Mouse (Mus musculus) lung, embryonic 15.5 days (tissue): ENCODE measurements around the gene Clcn6. TPM values are rescaled to one million over a fixed set of nuclear protein-coding genes. Genes with fewer than 3 reads are reported as not detected.
"Not testable (repeated sequence)": the region's sequence is repeated elsewhere in the genome, so short reads cannot be mapped to it uniquely, and the experiment has no call there.

Experiments used
- ATAC-seq: fragments of 200-750 bp; cut with Nextera tagmentation; 2 replicates; pipeline ENCODE4 v1.8.0; 2017; ENCODE audit warnings: moderate number of reproducible peaks, borderline replicate concordance; ENCODE audit not compliant: low FRiP score, low TSS enrichment; ENCODE audit errors: extremely low read depth
- H3K27ac ChIP-seq: fragments of 300-500 bp; sonication (generic); 2 replicates; pipeline ENCODE4 v1.5.1; 2015; ENCODE audit warnings: moderate library complexity, mild to moderate bottlenecking, inconsistent platforms
- H3K27me3 ChIP-seq: fragments of 300-500 bp; sonication (generic); 2 replicates; pipeline ENCODE4 v1.6.1; 2015; ENCODE audit warnings: inconsistent platforms
- H3K36me3 ChIP-seq: fragments of 300-500 bp; sonication (generic); 2 replicates; pipeline ENCODE4 v1.6.1; 2015; ENCODE audit warnings: inconsistent platforms
- H3K4me1 ChIP-seq: fragments of 300-500 bp; sonication (generic); 2 replicates; pipeline ENCODE4 v1.6.1; 2015; ENCODE audit warnings: inconsistent platforms
- H3K4me2 ChIP-seq: fragments of 300-500 bp; sonication (generic); 2 replicates; pipeline ENCODE4 v1.6.1; 2015; ENCODE audit warnings: inconsistent platforms, mild to moderate bottlenecking, moderate library complexity
- H3K4me3 ChIP-seq: fragments of 300-500 bp; sonication (generic); 2 replicates; pipeline ENCODE4 v1.5.1; 2015; ENCODE audit warnings: mild to moderate bottlenecking, inconsistent platforms
- H3K9ac ChIP-seq: fragments of 300-500 bp; sonication (generic); 2 replicates; pipeline ENCODE4 v1.6.1; 2015; ENCODE audit warnings: inconsistent platforms
- H3K9me3 ChIP-seq: fragments of 300-500 bp; sonication (generic); 2 replicates; pipeline ENCODE4 v1.6.1; 2016; ENCODE audit warnings: inconsistent platforms
- WGBS: fragments of 180-500 bp; shearing (Covaris S2); methylation state at CpG from one replicate; pipeline ENCODE4 v1.1.7; 2015; 5-methylcytosine and 5-hydroxymethylcytosine counted together
- polyA plus RNA-seq: library from polyadenylated mRNA; unstranded; fragments of >200 nt; fragmentation: Nextera tagmentation; extraction: Ambion mirVana; gene quantifications from 2 replicates; pipeline ENCODE4 v1.2.1, GENCODE M21; 2015

The Clcn6 gene
- polyA plus RNA-seq, 1 experiment from 2014 or later: 5.0 TPM

DNA sequence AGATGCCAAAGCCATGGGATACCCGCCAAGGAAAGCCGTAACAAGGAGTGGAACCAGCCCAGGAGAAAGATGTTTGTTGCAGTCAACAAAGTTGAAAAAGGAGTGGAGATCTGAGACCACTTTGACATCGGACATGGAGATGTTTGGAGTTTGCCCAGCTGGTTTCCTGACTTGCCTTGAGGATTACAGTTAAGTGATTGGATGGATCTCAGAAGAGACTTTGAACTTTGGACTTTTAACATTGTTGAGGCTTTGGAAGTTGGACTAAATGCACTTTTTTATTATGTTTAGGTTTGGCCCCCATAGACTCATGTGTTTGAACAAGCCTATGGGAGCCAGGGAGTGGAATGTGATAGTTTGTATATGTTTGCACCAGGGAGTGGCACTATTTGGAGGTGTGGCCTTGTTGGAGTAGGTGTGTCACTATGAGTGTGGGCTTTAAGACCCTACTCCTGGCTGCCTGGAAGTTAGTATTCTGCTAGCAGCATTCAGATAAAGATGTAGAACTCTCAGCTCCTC is 11.8 kb upstream of the Clcn6 start:
- H3K4me2 ChIP-seq, H3K4me1 ChIP-seq, H3K27me3 ChIP-seq, ATAC-seq, H3K9me3 ChIP-seq, H3K9ac ChIP-seq, H3K27ac ChIP-seq, H3K4me3 ChIP-seq: not testable (repeated sequence)
- WGBS: 82% methylated on average over 3 of the region's 3 CpGs
- peaks cover 72% of the 10 kb centered on the region for H3K36me3 ChIP-seq

DNA sequence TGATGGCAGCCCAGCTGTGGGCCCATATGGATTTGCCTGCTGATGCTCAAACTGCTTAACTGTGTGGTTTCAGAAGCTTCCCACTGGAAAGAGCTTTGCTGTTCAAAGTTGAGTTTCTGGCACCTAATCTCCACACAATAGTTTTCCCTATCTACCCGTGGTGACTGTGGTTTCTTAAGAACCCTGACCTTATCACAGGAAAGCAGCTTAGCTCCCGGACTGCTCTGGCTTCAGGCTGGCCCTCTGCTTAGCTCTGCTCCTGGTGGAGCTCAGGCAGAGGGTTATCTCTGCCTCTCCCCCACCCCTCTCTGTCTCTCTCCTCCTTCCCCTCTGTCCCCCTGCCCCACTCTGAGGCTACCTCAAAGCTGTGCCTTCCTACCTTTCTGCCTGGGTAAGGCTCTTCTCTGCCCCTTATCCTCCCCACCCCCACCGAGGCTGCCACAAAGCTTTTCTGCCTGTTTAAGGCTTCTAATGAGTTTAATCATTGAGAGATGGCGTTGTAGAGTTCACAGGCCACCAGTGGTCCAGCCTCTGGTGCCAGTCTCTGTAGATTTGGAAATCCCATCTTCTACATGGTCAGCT is 7.9 kb upstream of the Clcn6 start:
- H3K9me3 ChIP-seq: no peaks in the 10 kb centered on the region
- ATAC-seq: no peak
- H3K4me2 ChIP-seq: no peak overlapping the region
- no peaks in the 10 kb centered on the region for H3K27me3 ChIP-seq
- no peak overlapping the region for H3K9ac ChIP-seq
- WGBS: 49% methylated on average over 4 of the region's 4 CpGs
- H3K4me1 ChIP-seq: peaks cover 4% of the 10 kb centered on the region
- no peak overlapping the region for H3K4me3 ChIP-seq
- H3K36me3 ChIP-seq: peaks cover 52% of the 10 kb centered on the region
- H3K27ac ChIP-seq: no peak overlapping the region

DNA sequence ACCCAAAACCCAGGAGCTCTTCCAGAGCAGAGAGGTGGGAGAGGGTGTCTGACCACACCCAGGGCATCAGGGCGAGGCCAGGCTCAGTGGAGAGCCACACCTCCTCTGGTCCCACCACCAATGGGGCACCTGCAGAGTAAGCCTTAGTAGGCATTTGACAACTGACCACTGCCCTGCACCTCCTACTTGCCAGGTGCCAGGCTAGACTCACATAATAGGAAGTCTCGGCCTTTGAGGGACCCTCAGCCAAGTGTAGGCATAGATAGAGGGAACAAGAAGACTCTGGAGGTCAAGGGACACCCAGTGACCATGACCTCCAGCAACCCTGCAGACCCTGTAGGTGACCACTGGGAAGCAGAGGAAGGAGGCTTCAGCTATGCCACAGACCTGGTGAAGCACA is 5.5 kb upstream of the Clcn6 start:
- H3K4me1 ChIP-seq: peaks cover 21% of the 10 kb centered on the region
- H3K9me3 ChIP-seq: no peaks in the 10 kb centered on the region
- peaks cover 30% of the 10 kb centered on the region for H3K36me3 ChIP-seq
- H3K27ac ChIP-seq: no peak overlapping the region
- no peak overlapping the region for H3K9ac ChIP-seq
- ATAC-seq: no peak
- no peaks in the 10 kb centered on the region for H3K27me3 ChIP-seq
- H3K4me3 ChIP-seq: no peak overlapping the region
- 93% methylated on average over 2 of the region's 2 CpGs for WGBS
- no peak overlapping the region for H3K4me2 ChIP-seq

DNA sequence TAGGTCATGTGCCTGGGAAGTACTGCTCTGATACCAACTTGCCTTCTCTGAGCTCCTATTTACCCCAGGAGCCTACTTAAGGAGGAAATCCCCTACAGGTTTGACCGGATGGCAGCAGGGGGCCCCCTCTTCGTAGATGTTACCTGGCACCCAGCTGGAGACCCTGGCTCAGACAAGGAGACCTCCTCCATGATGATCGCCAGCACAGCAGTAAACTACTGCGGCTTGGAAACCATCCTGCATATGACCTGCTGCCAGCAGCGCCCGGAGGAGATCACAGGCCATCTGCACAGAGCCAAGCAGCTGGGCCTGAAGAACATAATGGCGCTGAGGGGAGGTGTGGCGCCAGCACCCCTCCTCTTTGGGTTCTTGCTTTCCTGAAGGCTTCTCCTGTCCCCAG is 4.7 kb upstream of the Clcn6 start:
- ATAC-seq, H3K27ac ChIP-seq, H3K4me2 ChIP-seq, H3K27me3 ChIP-seq, H3K4me3 ChIP-seq, H3K9me3 ChIP-seq, H3K9ac ChIP-seq: not testable (repeated sequence)
- Histone ChIP-seq H3K4me1 (peaks cover 21% of the 10 kb centered on the region), H3K36me3 (peaks cover 22% of the 10 kb centered on the region)
- 72% methylated on average over 6 of the region's 8 CpGs for WGBS

DNA sequence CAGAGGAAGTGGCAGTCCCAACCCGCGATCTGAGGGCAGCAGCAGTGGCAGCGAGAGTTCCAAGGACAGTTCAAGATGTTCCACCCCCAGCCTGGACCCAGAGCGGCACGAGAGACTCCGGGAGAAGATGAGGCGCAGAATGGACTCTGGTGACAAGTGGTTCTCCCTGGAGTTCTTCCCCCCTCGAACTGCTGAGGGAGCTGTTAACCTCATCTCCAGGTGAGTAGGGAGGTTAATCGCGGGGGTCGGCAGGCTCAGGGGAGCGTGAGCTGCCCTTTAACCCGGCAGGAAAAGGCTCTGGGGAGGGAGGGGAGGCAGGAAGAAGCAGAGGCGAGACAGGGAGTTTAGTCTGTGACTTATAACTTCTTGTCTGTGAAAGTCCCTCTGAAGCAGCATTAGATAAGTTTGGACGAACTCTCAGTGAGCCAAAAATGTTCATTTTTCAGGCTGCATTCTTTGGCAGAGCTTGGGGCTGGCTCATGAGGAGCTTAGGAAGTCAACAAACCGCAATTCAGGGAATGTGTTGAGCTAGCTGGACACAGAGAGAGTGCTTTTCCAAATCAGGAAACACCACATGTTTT is 3.1 kb upstream of the Clcn6 start:
- Histone ChIP-seq H3K4me2 (peak overlapping the region; percentile 84), H3K27ac (peak overlapping the region; percentile 88), H3K4me3 (peak overlapping the region; percentile 51), H3K27me3 (no peaks in the 10 kb centered on the region), H3K4me1 (peaks cover 30% of the 10 kb centered on the region), H3K9ac (peak overlapping the region; percentile 50), H3K9me3 (no peaks in the 10 kb centered on the region), H3K36me3 (peaks cover 13% of the 10 kb centered on the region)
- ATAC-seq: no peak
- WGBS: 1% methylated on average over 16 of the region's 16 CpGs

DNA sequence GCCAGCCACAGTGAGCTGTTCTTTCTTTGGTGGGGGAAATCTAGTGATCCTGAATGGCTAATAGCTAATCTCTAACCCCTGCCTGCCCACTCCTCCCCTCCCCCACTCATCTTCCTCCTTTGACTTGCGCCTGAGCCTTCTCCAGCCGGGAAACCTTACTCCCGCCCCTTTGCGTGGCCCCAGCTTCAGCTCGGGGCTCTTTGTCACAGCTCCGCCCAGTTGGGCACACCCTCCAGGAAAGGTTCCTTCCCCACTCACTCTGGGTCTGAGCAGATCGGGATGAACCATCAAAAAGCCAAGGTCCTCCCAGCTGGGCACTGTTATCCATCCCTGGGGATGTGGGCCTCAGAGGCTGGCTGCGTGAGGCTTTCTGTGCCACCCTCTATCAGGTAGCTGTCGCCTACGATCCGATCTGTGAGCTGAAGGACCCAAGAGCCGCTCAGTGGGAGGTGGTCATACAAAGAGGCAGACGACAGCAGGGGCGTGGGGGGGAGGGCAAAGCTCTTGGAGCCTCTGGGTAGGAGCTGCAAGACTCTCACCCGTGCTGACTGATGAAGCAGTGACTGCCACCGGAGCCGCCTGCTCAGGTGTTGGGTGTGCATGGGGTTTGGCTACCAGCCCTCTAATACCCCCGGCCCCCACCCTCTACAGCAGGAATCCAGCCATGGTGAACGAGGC is 2.5 kb upstream of the Clcn6 start:
- Histone ChIP-seq H3K27ac (peak overlapping the region; percentile 88), H3K9ac (peak overlapping the region; percentile 50), H3K9me3 (no peaks in the 10 kb centered on the region), H3K4me1 (peaks cover 30% of the 10 kb centered on the region), H3K27me3 (no peaks in the 10 kb centered on the region), H3K4me3 (peak overlapping the region; percentile 51), H3K36me3 (peaks cover 13% of the 10 kb centered on the region), H3K4me2 (peak overlapping the region; percentile 84)
- 0% methylated on average over 19 of the region's 19 CpGs for WGBS
- peak; percentile 60 for ATAC-seq

DNA sequence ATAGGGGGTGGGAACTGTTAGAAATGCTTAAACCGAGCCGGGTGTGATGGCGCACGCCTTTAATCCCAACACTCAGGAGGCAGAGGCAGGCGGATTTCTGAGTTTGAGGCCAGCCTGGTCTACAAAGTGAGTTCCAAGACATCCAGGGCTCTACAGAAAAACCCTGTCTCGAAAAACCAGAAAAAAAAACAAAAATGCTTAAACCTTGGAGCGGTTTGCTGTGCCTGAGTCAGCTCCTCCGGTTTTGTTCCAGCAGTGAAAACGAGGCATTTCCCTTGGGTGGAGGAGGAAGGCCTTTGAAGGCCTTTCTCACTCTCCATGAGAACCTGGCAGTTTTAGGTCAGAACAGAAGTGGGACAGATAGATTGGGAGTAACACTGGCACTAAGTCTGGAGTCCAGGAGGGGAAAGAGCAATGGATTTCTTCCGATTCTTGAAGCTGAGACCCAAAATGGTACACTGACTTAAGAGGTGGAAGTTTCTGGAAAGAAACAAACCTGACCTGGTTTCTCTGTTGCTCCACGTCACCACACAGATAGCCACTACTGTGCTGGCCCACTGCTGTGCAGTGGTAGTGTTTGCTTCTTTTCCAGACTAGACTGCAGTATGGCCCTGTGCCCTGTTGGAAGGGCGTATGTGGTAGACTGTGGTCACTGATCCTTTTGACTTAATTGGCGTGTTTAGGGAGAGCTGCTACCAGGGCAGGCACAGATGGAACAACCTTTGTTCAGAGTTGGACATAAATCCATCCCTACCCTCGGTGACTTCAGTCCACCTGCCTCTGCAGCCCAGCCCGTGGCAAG is 1.6 kb upstream of the Clcn6 start:
- Histone ChIP-seq H3K4me3 (peak overlapping the region; percentile 69), H3K9me3 (no peaks in the 10 kb centered on the region), H3K4me1 (peaks cover 30% of the 10 kb centered on the region), H3K27ac (peak overlapping the region; percentile 88), H3K9ac (0 out of 2 replicates have a peak overlapping the region, but pooled peaks have one; percentile 50), H3K4me2 (peak overlapping the region; percentile 84), H3K36me3 (peaks cover 13% of the 10 kb centered on the region), H3K27me3 (no peaks in the 10 kb centered on the region)
- WGBS: 67% methylated on average over 15 of the region's 15 CpGs
- ATAC-seq: no peak

DNA sequence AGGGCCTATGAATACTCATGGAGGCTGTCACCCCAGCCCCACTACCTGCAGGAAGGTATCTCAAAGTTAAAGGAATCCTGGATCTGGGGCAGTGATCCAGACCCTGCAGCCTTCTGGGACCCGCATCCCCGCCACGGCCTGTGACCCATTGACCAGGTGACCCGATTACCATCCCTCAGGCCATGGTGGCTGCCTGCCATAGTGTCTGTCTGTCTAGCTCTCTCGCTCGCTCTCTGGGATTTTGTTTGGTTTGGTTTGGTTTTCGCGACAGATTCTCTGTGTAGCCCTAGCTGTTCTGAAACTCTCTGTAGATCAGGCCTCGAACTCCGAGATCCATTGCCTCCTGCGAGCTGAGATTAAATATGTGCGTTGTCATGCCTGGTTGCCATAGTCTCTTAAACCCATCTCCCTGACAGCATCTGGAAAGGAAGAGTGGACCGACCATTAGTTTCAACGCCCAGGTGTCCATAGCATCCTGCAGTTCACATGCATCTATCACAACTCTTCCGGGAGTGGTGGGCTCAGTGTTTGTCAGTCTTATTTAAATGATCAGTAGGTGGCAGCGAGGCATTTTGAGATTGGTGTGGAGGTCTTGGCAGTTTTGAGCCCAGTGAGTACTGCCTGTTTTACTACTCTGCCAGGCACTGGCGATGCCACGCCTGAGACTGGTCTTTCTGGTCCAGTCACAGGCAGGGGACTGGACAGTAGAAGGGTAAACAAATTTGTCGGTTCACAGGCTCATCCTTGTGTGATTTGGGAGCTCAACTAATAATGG is 820 bp upstream of the Clcn6 start:
- H3K4me3 ChIP-seq: peak overlapping the region; percentile 69
- peak overlapping the region; percentile 65 for H3K27ac ChIP-seq
- peaks cover 30% of the 10 kb centered on the region for H3K4me1 ChIP-seq
- H3K27me3 ChIP-seq: no peaks in the 10 kb centered on the region
- H3K4me2 ChIP-seq: peak overlapping the region; percentile 84
- no peaks in the 10 kb centered on the region for H3K9me3 ChIP-seq
- H3K36me3 ChIP-seq: peaks cover 9% of the 10 kb centered on the region
- ATAC-seq: no peak; the same call in 1 of the 2 replicates
- WGBS: 13% methylated on average over 19 of the region's 19 CpGs
- H3K9ac ChIP-seq: peak overlapping the region; percentile 64

DNA sequence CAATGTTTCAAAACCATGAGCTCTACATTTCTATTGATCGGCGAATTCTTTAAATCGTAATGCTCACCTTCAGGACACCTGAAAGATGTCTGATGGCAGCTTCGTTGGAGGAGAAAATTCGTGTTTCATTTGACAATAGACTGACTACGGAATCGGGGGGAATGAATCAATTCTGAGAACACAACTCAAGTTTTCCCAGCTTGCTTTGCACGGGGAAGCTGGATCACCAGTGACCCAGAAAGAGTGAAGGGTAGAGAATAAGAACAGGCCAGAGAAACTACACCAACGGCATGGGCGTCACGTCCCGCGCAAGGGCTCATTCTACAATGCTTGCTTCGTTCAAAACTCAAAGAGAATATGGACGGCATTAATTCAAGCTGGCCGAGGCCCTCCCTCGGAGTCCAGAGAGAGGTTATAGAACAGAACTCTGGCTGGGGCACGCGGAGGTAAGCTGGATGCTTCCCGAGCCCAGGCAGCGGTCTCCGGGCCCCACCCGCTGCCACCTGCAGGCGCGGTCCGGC is 482 bp downstream of the Clcn6 start:
- WGBS: 6% methylated on average over 26 of the region's 26 CpGs
- no peak for ATAC-seq
- Histone ChIP-seq H3K4me3 (peak overlapping the region; percentile 69), H3K36me3 (peaks cover 3% of the 10 kb centered on the region; the same call in 1 of the 2 replicates), H3K9me3 (no peaks in the 10 kb centered on the region), H3K27ac (peak overlapping the region; percentile 73), H3K4me2 (peak overlapping the region; percentile 69), H3K4me1 (peaks cover 30% of the 10 kb centered on the region), H3K27me3 (no peaks in the 10 kb centered on the region), H3K9ac (peak overlapping the region; percentile 55)

DNA sequence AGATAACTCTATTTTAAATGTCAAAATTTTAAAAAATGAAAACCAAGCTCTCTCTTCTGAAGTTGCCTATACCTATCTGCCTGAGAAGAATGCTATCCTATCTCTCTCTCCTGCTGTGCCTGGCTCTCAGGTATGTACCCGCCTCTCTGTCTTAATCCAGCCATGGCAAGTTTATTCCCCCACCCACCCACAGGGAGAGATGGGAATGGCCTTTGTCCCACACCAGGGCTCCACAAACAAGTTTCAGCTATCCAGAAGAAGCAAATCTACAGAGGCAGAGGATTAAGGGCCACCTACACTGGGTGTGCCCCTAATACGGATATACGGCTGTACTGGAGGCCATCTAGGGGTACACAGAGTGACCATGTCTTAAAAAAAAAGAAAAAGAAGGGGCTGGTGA is 3.2 kb downstream of the Clcn6 start:
- no peak overlapping the region for H3K4me2 ChIP-seq
- H3K27ac ChIP-seq: no peak overlapping the region
- WGBS: 83% methylated on average over 3 of the region's 3 CpGs
- H3K4me1 ChIP-seq: peaks cover 22% of the 10 kb centered on the region
- no peaks in the 10 kb centered on the region for H3K27me3 ChIP-seq
- H3K36me3 ChIP-seq: peaks cover 3% of the 10 kb centered on the region; the same call in 1 of the 2 replicates
- no peaks in the 10 kb centered on the region for H3K9me3 ChIP-seq
- H3K9ac ChIP-seq: no peak overlapping the region
- ATAC-seq: no peak
- no peak overlapping the region for H3K4me3 ChIP-seq
